Mouse (Mus musculus) ovary, postnatal 14 days (tissue): ENCODE data around the gene Cdk8.

Experiments used
- DNase-seq: peaks from one replicate; pipeline ENCODE4 v3.0.0; 2022; ENCODE audit warnings: low spot score

Cdk8 gene

GRCm38 (mm10) chr5:146328941-146329340 lies 97.9 kb downstream of the Cdk8 start:
- DNase-seq = no peak

- DNase-seq = no peak
Measured at GRCm38 (mm10) chr5:146329541-146329940, 98.5 kb downstream of the Cdk8 start.

GRCm38 (mm10) chr5:146330031-146330764 lies 99.2 kb downstream of the Cdk8 start:
- peak; percentile 37 for DNase-seq

GRCm38 (mm10) chr5:146330765-146331115 lies 99.7 kb downstream of the Cdk8 start:
- DNase-seq = no peak

- no peak for DNase-seq
Measured at GRCm38 (mm10) chr5:146331131-146331530, 100.1 kb downstream of the Cdk8 start.

- DNase-seq = no peak
Measured at GRCm38 (mm10) chr5:146332541-146332940, 101.5 kb downstream of the Cdk8 start.

- no peak for DNase-seq
Measured at GRCm38 (mm10) chr5:146334410-146334809, 103.4 kb downstream of the Cdk8 start.

- no peak for DNase-seq
Measured at GRCm38 (mm10) chr5:146338064-146338463, 107.0 kb downstream of the Cdk8 start.

- no peak for DNase-seq
Measured at GRCm38 (mm10) chr5:146340037-146340436, 109.0 kb downstream of the Cdk8 start.

- DNase-seq = no peak
Measured at GRCm38 (mm10) chr5:146344911-146345686, 114.1 kb downstream of the Cdk8 start.

GRCm38 (mm10) chr5:146347081-146347480 lies 116.1 kb downstream of the Cdk8 start:
- no peak for DNase-seq

GRCm38 (mm10) chr5:146349183-146349582 lies 118.2 kb downstream of the Cdk8 start:
- DNase-seq = no peak

GRCm38 (mm10) chr5:146350784-146351183 lies 119.8 kb downstream of the Cdk8 start:
- DNase-seq = no peak

- DNase-seq = no peak
Measured at GRCm38 (mm10) chr5:146352006-146352405, 121.0 kb downstream of the Cdk8 start.
